Mouse (Mus musculus): ENCODE data around the gene Zeb2.

DNA sequence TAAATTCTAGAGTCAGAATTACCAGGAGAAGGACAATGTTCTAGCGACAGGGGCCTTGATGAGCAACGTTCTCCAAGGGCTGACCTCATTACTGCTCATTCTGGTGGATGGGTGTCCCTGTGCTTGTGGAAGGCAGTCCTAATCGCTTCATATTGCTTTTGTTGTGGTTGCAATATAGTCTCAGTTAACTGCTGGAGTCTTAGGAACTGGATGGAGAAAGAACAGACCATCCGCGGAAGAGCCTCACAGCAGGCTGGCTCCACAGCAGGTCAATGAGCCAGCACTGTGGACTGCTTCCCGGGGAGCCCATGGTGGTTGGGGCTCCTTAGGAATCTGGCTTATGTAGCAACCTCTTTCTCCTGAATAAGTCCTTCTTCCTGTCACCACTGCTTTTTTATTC lies 12.4 kb upstream of the Zeb2 start:
- no peak for TF ChIP-seq POU5F1 (IDR thresholded peaks at IDR 0.05; ENCODE audit: borderline replicate concordance, low read length)
- TF ChIP-seq CTCF (conservative IDR thresholded peaks at IDR 0.05; ENCODE audit: low read length) = no peak
- TF ChIP-seq NANOG (IDR thresholded peaks at IDR 0.05; ENCODE audit: borderline replicate concordance, low read length) = no peak

All from E14TG2a.4 (cell line).